ENCODE assay signal across 11 mouse cellular contexts in genomic region chr13:33894207-33894606, GRCm38 (mm10). TPM values are rescaled to one million over a fixed set of nuclear protein-coding genes. Genes with fewer than 3 reads are reported as not detected.
DNase-seq lines count a peak whose midpoint lies in the region; ATAC-seq and TF ChIP-seq lines count a peak whose summit lies in the region.
"Had no signal": no experiment of that assay in that cellular context is flagged by ENCODE, and none has a peak within 500 bp of the region (broad histone marks: within the 10 kb centered on the region; RNA-seq: fewer than 3 reads in every experiment).

No protein-coding gene starts in this region.

- no peaks in the 10 kb centered on the region for H3K4me1 ChIP-seq in ES-Bruce4 (ENCODE audit: control insufficient read depth, insufficient read depth, low read length)
- H3K4me1 ChIP-seq in liver, embryonic 14.5 days (replicated peaks; ENCODE audit: control insufficient read depth in 2 of 2, insufficient read depth in 2 of 2, low read length in 1 of 2): no peaks in the 10 kb centered on the region
- no peaks in the 10 kb centered on the region for H3K4me1 ChIP-seq in forebrain, embryonic 13.5 days

- 0 out of 2 replicates have a peak, but pooled peaks cover 2% of the 10 kb centered on the region for H3K36me3 ChIP-seq in ES-Bruce4 (ENCODE audit: control insufficient read depth, insufficient read depth, low read length, poor library complexity, severe bottlenecking)
- no peaks in the 10 kb centered on the region for H3K36me3 ChIP-seq in liver, embryonic 14.5 days (replicated peaks; ENCODE audit: control insufficient read depth, insufficient read depth, low read depth)
- H3K36me3 ChIP-seq in forebrain, embryonic 13.5 days (ENCODE audit: poor library complexity, severe bottlenecking): no peaks in the 10 kb centered on the region

- no peak for ATAC-seq in liver, embryonic 14.5 days (ENCODE audit: insufficient read depth)
- ATAC-seq in forebrain, embryonic 13.5 days: no peak

- TF ChIP-seq POLR2A in ES-Bruce4 (IDR thresholded peaks at IDR 0.05; ENCODE audit: insufficient read depth, low read length): no peak

- no peak overlapping the region for H3K4me2 ChIP-seq in liver, embryonic 14.5 days (ENCODE audit: low read depth)
- no peak overlapping the region for H3K4me2 ChIP-seq in forebrain, embryonic 13.5 days

- TF ChIP-seq CTCF in ES-Bruce4 (IDR thresholded peaks at IDR 0.05; ENCODE audit: low read depth, low read length): peak; percentile 67
- TF ChIP-seq CTCF in liver, embryonic 14.5 days (IDR thresholded peaks at IDR 0.05; ENCODE audit: low read depth): peak; percentile 48

- peaks cover 3% of the 10 kb centered on the region; the same call in 1 of the 2 replicates for H3K9me3 ChIP-seq in ES-Bruce4 (replicated peaks; ENCODE audit: control insufficient read depth, insufficient read depth, low read length, poor library complexity, severe bottlenecking)
- H3K9me3 ChIP-seq in liver, embryonic 14.5 days (ENCODE audit: control insufficient read depth, low read length): no peaks in the 10 kb centered on the region
- no peaks in the 10 kb centered on the region for H3K9me3 ChIP-seq in forebrain, embryonic 13.5 days (replicated peaks)

- no peaks in the 10 kb centered on the region for H3K27me3 ChIP-seq in ES-Bruce4 (ENCODE audit: control insufficient read depth, insufficient read depth, low read length, poor library complexity, severe bottlenecking)
- H3K27me3 ChIP-seq in liver, embryonic 14.5 days (ENCODE audit: control insufficient read depth, insufficient read depth, low read length): no peaks in the 10 kb centered on the region
- H3K27me3 ChIP-seq in forebrain, embryonic 13.5 days: no peaks in the 10 kb centered on the region

- peak; percentile 21 for DNase-seq in layer of hippocampus, adult 11-12 months (ENCODE audit: low spot score)
- DNase-seq in layer of hippocampus, adult 9-11 months: no peak
- DNase-seq in adipocyte (ENCODE audit: low spot score): peak; percentile 60
- DNase-seq in embryo, embryonic 11 days: peak; percentile 41
- no peak for DNase-seq in liver, embryonic 14.5 days (ENCODE audit: low read depth in 3 of 3, low spot score in 3 of 3)
- DNase-seq in thymus, postnatal 25 days: peak; percentile 6

- WGBS in liver, embryonic 14.5 days (ENCODE audit: insufficient replicate concordance): 27% methylated on average over 2 of the region's 2 CpGs
- WGBS in forebrain, embryonic 13.5 days: 33% methylated on average over 2 of the region's 2 CpGs

- H3K27ac ChIP-seq in ES-Bruce4 (ENCODE audit: insufficient read depth, low read length): no peak overlapping the region
- H3K27ac ChIP-seq in liver, embryonic 14.5 days: no peak overlapping the region
- H3K27ac ChIP-seq in forebrain, embryonic 13.5 days: no peak overlapping the region

- no peak overlapping the region for H3K4me3 ChIP-seq in ES-Bruce4 (ENCODE audit: low read depth, low read length)
- H3K4me3 ChIP-seq in liver, embryonic 14.5 days (ENCODE audit: insufficient read depth in 1 of 2, low read depth in 2 of 2, low read length in 2 of 2): no peak overlapping the region
- no peak overlapping the region for H3K4me3 ChIP-seq in forebrain, embryonic 13.5 days

- H3K9ac ChIP-seq in ES-Bruce4 (ENCODE audit: low read depth, poor library complexity, severe bottlenecking): no peak overlapping the region
- H3K9ac ChIP-seq in liver, embryonic 14.5 days (replicated peaks): no peak overlapping the region
- no peak overlapping the region for H3K9ac ChIP-seq in forebrain, embryonic 13.5 days

- no peak for TF ChIP-seq EP300 in ES-Bruce4 (IDR thresholded peaks at IDR 0.05; ENCODE audit: insufficient read depth, low read depth, low read length)
- no peak for TF ChIP-seq EP300 in liver, embryonic 14.5 days (IDR thresholded peaks at IDR 0.05; ENCODE audit: low read depth)

RNA-seq across cellular contexts. Expression of gene Serpinb6c, which starts 11.3 kb away (rescaled TPM):
- 9.5 and 12.4 TPM in 2 replicates for polyA plus RNA-seq in ES-Bruce4 (2011; ENCODE audit: insufficient read depth, insufficient read length, low read depth, missing spikeins)
- not detected in 2 replicates for polyA plus RNA-seq in liver, embryonic 14.5 days (2012; rRNA removed)
- polyA plus RNA-seq in liver, embryonic 14.5 days (2014; fragmentation: Nextera tagmentation; extraction: Ambion mirVana): not detected in 2 replicates
- 0.18 TPM in 1 of 2 replicates, not detected in the other for polyA plus RNA-seq in forebrain, embryonic 13.5 days (2015; fragmentation: Nextera tagmentation; extraction: Ambion mirVana)
- polyA plus RNA-seq: liver, embryonic 16.5 days; stomach, embryonic 14.5 days had no signal

RNA-seq across cellular contexts. Expression of gene Serpinb6e, which starts 51.0 kb away (rescaled TPM):
- polyA plus RNA-seq in ES-Bruce4 (2011; ENCODE audit: insufficient read depth, insufficient read length, low read depth, missing spikeins): not detected in 2 replicates
- polyA plus RNA-seq in liver, embryonic 14.5 days (2012; rRNA removed): not detected in 2 replicates
- not detected in 2 replicates for polyA plus RNA-seq in liver, embryonic 14.5 days (2014; fragmentation: Nextera tagmentation; extraction: Ambion mirVana)
- polyA plus RNA-seq in forebrain, embryonic 13.5 days (2015; fragmentation: Nextera tagmentation; extraction: Ambion mirVana): not detected in 2 replicates
- polyA plus RNA-seq: gonadal fat pad, adult 2 months; liver, embryonic 16.5 days; stomach, embryonic 14.5 days had no signal

Comparison
In these comparisons a context has a peak if more than half of its experiments do, and no peak if none do; other contexts are left out.
1. DNase-seq: peak in layer of hippocampus, adult 11-12 months (single experiment), adipocyte (single experiment), embryo, embryonic 11 days (single experiment) and thymus, postnatal 25 days (single experiment); none in layer of hippocampus, adult 9-11 months (single experiment) and liver, embryonic 14.5 days (0 of 3).